Mouse (Mus musculus): ENCODE measurements at regions not wholly inside any gene's neighbourhood (a gene's known extent, or its start where the extent isn't known, plus 50 kb on each side); places are given as distances from the start of the nearest gene placed in this dataset.
A peak's percentile ranks its signal among the peaks of the same experiment; 100 is the strongest.

DNA sequence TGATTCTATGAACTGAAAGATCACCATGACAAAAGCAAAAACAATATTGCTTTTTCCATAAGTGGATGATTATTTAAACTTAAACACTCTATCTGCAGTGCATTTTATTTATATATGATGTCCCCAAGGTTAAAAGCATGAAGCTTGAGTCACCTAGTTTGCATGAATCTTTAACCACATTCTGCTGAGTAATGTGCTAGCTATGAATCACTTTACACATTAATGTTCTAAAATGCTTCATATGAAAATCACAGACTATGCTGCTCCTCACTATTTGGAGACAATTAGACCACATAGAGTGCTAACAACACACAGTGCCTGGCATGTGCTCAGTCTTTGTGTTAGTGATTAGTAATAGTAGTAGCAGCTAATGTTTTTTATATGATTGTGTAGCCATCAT, 185.6 kb upstream of the Cxxc4 start:
- Histone ChIP-seq H3K4me1 (ENCODE audit: control insufficient read depth, insufficient read depth, low read length) (no peaks in the 10 kb centered on the region), H3K27me3 (ENCODE audit: control insufficient read depth, insufficient read depth, low read length) (no peaks in the 10 kb centered on the region), H3K9me3 (ENCODE audit: control insufficient read depth, low read length) (no peaks in the 10 kb centered on the region), H3K4me3 (ENCODE audit: low read length) (no peak overlapping the region), H3K4me2 (replicated peaks; ENCODE audit: low read depth, low read length) (no peak overlapping the region), H3K27ac (ENCODE audit: low read depth, low read length) (no peak overlapping the region), H3K9ac (ENCODE audit: low read depth, low read length) (no peak overlapping the region), H3K36me3 (ENCODE audit: control insufficient read depth, insufficient read depth, low read length) (no peaks in the 10 kb centered on the region)
- ATAC-seq (ENCODE audit: low FRiP score, low TSS enrichment) = no peak

DNA sequence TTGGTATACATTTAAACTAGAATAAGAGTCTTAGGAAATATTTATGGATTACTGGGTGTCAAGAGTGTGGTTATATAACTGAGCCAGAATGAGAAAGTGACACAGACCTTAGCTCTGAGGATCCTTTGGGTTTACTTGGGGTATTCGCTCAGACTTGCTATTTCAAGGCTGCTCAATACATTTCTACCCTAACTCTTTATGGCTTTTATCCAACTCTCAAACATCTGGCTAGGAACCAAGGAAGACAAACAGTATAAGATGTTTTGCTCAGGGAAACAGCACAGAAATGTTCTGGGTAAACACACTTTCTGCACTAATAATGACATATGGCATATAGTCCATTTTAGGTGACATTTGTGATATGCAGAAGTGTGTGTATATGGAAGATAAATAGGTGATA, 153.8 kb upstream of the Cxxc4 start:
- ATAC-seq (ENCODE audit: low FRiP score, low TSS enrichment) = no peak
- no peaks in the 10 kb centered on the region for H3K4me1 ChIP-seq (ENCODE audit: control insufficient read depth, insufficient read depth, low read length)
- H3K36me3 ChIP-seq (ENCODE audit: control insufficient read depth, insufficient read depth, low read length) = no peaks in the 10 kb centered on the region
- H3K4me3 ChIP-seq (ENCODE audit: low read length) = no peak overlapping the region
- H3K27me3 ChIP-seq (ENCODE audit: control insufficient read depth, insufficient read depth, low read length) = no peaks in the 10 kb centered on the region
- 73% methylated on average over 1 of the region's 1 CpGs for WGBS
- no peak overlapping the region for H3K9ac ChIP-seq (ENCODE audit: low read depth, low read length)
- no peak overlapping the region for H3K4me2 ChIP-seq (replicated peaks; ENCODE audit: low read depth, low read length)
- H3K27ac ChIP-seq (ENCODE audit: low read depth, low read length) = no peak overlapping the region
- 0 out of 2 replicates have a peak, but pooled peaks cover 3% of the 10 kb centered on the region for H3K9me3 ChIP-seq (ENCODE audit: control insufficient read depth, low read length)

GRCm38 (mm10) chr3:134099471-134100125, 136.7 kb upstream of the Cxxc4 start:
- Histone ChIP-seq H3K27ac (ENCODE audit: low read depth, low read length) (no peak overlapping the region), H3K27me3 (ENCODE audit: control insufficient read depth, insufficient read depth, low read length) (no peaks in the 10 kb centered on the region), H3K36me3 (ENCODE audit: control insufficient read depth, insufficient read depth, low read length) (no peaks in the 10 kb centered on the region), H3K4me1 (ENCODE audit: control insufficient read depth, insufficient read depth, low read length) (peaks cover 16% of the 10 kb centered on the region; the same call in 1 of the 2 replicates), H3K9ac (ENCODE audit: low read depth, low read length) (no peak overlapping the region), H3K9me3 (ENCODE audit: control insufficient read depth, low read length) (no peaks in the 10 kb centered on the region), H3K4me3 (ENCODE audit: low read length) (no peak overlapping the region), H3K4me2 (replicated peaks; ENCODE audit: low read depth, low read length) (no peak overlapping the region)
- peak; percentile 40; the same call in 1 of the 2 replicates for ATAC-seq (ENCODE audit: low FRiP score, low TSS enrichment)
- WGBS = 63% methylated on average over 3 of the region's 3 CpGs

DNA sequence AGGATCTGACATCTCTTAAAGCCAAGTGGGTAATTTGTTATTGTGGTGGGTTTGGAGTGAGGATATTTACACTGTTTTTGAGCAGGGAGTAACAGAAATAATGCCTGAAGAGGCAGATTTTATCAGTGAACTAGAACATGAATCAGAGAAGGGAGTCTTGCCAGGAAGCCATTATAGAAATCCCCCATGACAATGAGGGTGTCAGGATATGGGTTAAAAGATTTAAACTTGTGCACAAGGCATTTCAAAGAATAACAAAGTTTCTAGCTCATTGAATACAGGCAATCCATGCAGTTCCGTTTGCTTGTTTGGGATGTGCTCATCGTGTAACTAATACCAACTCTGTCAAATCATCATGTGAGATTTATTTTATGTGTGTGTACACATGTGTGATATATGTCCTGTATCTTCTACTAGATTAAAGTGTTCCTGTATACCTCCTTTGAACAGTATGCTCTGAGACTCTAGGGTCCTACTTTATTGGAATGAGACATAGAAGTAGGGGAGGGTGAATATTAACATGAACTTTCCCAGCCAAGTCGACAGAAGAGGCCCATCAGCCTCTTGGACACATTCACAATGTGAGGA, 134.0 kb upstream of the Cxxc4 start:
- no peak overlapping the region for H3K27ac ChIP-seq (ENCODE audit: low read depth, low read length)
- no peak overlapping the region for H3K4me3 ChIP-seq (ENCODE audit: low read length)
- no peaks in the 10 kb centered on the region for H3K9me3 ChIP-seq (ENCODE audit: control insufficient read depth, low read length)
- peaks cover 9% of the 10 kb centered on the region; the same call in 1 of the 2 replicates for H3K4me1 ChIP-seq (ENCODE audit: control insufficient read depth, insufficient read depth, low read length)
- H3K27me3 ChIP-seq (ENCODE audit: control insufficient read depth, insufficient read depth, low read length) = no peaks in the 10 kb centered on the region
- 19% methylated on average over 3 of the region's 3 CpGs for WGBS
- no peak overlapping the region for H3K9ac ChIP-seq (ENCODE audit: low read depth, low read length)
- H3K36me3 ChIP-seq (ENCODE audit: control insufficient read depth, insufficient read depth, low read length) = no peaks in the 10 kb centered on the region
- peak; percentile 59; the same call in 1 of the 2 replicates for ATAC-seq (ENCODE audit: low FRiP score, low TSS enrichment)
- H3K4me2 ChIP-seq (replicated peaks; ENCODE audit: low read depth, low read length) = no peak overlapping the region

DNA sequence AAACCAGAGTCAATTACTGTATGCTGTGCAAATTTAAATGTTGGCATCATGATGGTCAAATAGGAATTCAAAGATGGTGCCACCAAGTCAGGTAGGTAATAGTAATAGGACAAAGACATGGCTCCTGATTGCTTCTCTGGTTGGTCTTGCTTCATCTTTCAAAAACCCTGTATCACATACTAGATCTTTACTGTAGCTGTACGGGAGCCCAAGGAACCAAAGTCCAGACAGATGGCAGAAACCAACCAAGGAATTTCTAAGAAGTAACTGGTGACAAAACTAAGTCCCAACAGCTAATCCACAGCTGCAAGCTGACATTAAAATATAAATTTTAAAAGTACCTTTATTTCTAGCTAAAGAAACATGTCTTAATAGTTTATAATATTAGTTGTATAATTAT, 131.7 kb upstream of the Cxxc4 start:
- no peaks in the 10 kb centered on the region for H3K36me3 ChIP-seq (ENCODE audit: control insufficient read depth, insufficient read depth, low read length)
- H3K27ac ChIP-seq (ENCODE audit: low read depth, low read length) = no peak overlapping the region
- no peaks in the 10 kb centered on the region for H3K9me3 ChIP-seq (ENCODE audit: control insufficient read depth, low read length)

DNA sequence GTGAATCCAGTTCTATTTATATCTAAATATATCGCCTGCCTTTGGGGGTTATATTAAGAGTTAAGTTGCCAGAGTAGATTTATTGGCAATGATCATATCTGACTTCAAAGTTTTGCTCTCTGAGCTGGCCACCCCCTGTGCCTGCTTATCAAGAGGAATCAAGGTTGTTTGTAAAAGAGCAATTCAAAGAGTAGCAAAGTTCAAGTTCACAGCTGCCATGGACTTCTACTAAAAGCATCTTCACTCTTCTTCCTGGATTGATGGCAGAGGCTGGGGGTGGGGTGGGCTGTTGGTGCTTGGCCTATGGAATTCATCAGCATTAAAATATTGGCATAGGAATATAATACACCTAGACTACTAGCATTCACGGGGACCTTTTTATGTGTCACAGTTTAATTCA, 131.2 kb upstream of the Cxxc4 start:
- Histone ChIP-seq H3K9me3 (ENCODE audit: control insufficient read depth, low read length) (no peaks in the 10 kb centered on the region), H3K27ac (ENCODE audit: low read depth, low read length) (no peak overlapping the region), H3K27me3 (ENCODE audit: control insufficient read depth, insufficient read depth, low read length) (no peaks in the 10 kb centered on the region), H3K36me3 (ENCODE audit: control insufficient read depth, insufficient read depth, low read length) (no peaks in the 10 kb centered on the region), H3K4me3 (ENCODE audit: low read length) (no peak overlapping the region), H3K9ac (ENCODE audit: low read depth, low read length) (no peak overlapping the region), H3K4me2 (replicated peaks; ENCODE audit: low read depth, low read length) (no peak overlapping the region), H3K4me1 (ENCODE audit: control insufficient read depth, insufficient read depth, low read length) (peaks cover 3% of the 10 kb centered on the region; the same call in 1 of the 2 replicates)
- WGBS = 69% methylated on average over 2 of the region's 2 CpGs
- 0 out of 2 replicates have a peak, but pooled peaks have one; percentile 10 for ATAC-seq (ENCODE audit: low FRiP score, low TSS enrichment)

More for the DNA sequence above, 131.7 kb upstream of the Cxxc4 start:
- H3K27me3 ChIP-seq (ENCODE audit: control insufficient read depth, insufficient read depth, low read length) = no peaks in the 10 kb centered on the region
- H3K4me1 ChIP-seq (ENCODE audit: control insufficient read depth, insufficient read depth, low read length) = peaks cover 7% of the 10 kb centered on the region; the same call in 1 of the 2 replicates
- ATAC-seq (ENCODE audit: low FRiP score, low TSS enrichment) = no peak
- H3K4me3 ChIP-seq (ENCODE audit: low read length) = no peak overlapping the region
- WGBS = 90% methylated on average over 1 of the region's 1 CpGs
- no peak overlapping the region for H3K9ac ChIP-seq (ENCODE audit: low read depth, low read length)
- H3K4me2 ChIP-seq (replicated peaks; ENCODE audit: low read depth, low read length) = no peak overlapping the region

DNA sequence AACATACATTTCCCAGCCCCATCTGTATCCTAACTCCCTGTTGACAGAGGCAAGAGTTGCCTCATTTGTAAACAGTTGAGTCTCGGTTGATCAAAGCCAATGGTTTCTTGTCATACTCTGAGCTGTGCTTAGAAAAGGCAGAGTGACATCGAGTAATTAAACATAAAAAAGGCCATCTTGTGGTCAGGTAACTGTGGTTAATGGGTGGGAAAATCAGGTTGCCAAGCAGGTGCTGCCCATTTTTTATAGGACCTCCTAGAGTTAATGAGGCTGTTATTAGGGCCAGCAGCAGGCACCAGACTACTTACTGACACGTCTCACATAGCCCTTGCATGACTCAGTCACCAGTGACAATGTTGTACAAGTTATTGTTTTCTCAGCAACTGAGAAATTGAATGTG, 130.7 kb upstream of the Cxxc4 start:
- H3K9ac ChIP-seq (ENCODE audit: low read depth, low read length) = no peak overlapping the region
- H3K4me3 ChIP-seq (ENCODE audit: low read length) = no peak overlapping the region
- H3K27me3 ChIP-seq (ENCODE audit: control insufficient read depth, insufficient read depth, low read length) = no peaks in the 10 kb centered on the region
- 35% methylated on average over 3 of the region's 3 CpGs for WGBS
- H3K27ac ChIP-seq (ENCODE audit: low read depth, low read length) = no peak overlapping the region
- ATAC-seq (ENCODE audit: low FRiP score, low TSS enrichment) = peak; percentile 65
- no peak overlapping the region for H3K4me2 ChIP-seq (replicated peaks; ENCODE audit: low read depth, low read length)
- no peaks in the 10 kb centered on the region for H3K4me1 ChIP-seq (ENCODE audit: control insufficient read depth, insufficient read depth, low read length)
- no peaks in the 10 kb centered on the region for H3K36me3 ChIP-seq (ENCODE audit: control insufficient read depth, insufficient read depth, low read length)
- H3K9me3 ChIP-seq (ENCODE audit: control insufficient read depth, low read length) = no peaks in the 10 kb centered on the region

- Histone ChIP-seq H3K36me3 (ENCODE audit: control insufficient read depth, insufficient read depth, low read length) (no peaks in the 10 kb centered on the region), H3K9me3 (ENCODE audit: control insufficient read depth, low read length) (no peaks in the 10 kb centered on the region), H3K4me1 (ENCODE audit: control insufficient read depth, insufficient read depth, low read length) (no peaks in the 10 kb centered on the region), H3K4me2 (replicated peaks; ENCODE audit: low read depth, low read length) (no peak overlapping the region), H3K4me3 (ENCODE audit: low read length) (no peak overlapping the region), H3K9ac (ENCODE audit: low read depth, low read length) (no peak overlapping the region), H3K27ac (ENCODE audit: low read depth, low read length) (no peak overlapping the region), H3K27me3 (ENCODE audit: control insufficient read depth, insufficient read depth, low read length) (no peaks in the 10 kb centered on the region)
- peak; percentile 94 for ATAC-seq (ENCODE audit: low FRiP score, low TSS enrichment)
- WGBS = 20% methylated on average over 1 of the region's 1 CpGs
These were observed 121.8 kb upstream of the Cxxc4 start for GRCm38 (mm10) chr3:134114501-134114900.

- no peak overlapping the region for H3K4me2 ChIP-seq (replicated peaks; ENCODE audit: low read depth, low read length)
- ATAC-seq (ENCODE audit: low FRiP score, low TSS enrichment) = no peak
- 91% methylated on average over 4 of the region's 4 CpGs for WGBS
These were observed 121.3 kb upstream of the Cxxc4 start for GRCm38 (mm10) chr3:134115007-134115406.

More at GRCm38 (mm10) chr3:134115007-134115406, 121.3 kb upstream of the Cxxc4 start:
- H3K9me3 ChIP-seq (ENCODE audit: control insufficient read depth, low read length) = no peaks in the 10 kb centered on the region
- no peak overlapping the region for H3K27ac ChIP-seq (ENCODE audit: low read depth, low read length)
- no peaks in the 10 kb centered on the region for H3K27me3 ChIP-seq (ENCODE audit: control insufficient read depth, insufficient read depth, low read length)
- H3K4me3 ChIP-seq (ENCODE audit: low read length) = no peak overlapping the region
- no peaks in the 10 kb centered on the region for H3K4me1 ChIP-seq (ENCODE audit: control insufficient read depth, insufficient read depth, low read length)
- no peaks in the 10 kb centered on the region for H3K36me3 ChIP-seq (ENCODE audit: control insufficient read depth, insufficient read depth, low read length)
- H3K9ac ChIP-seq (ENCODE audit: low read depth, low read length) = no peak overlapping the region

All from kidney, embryonic 14.5 days (tissue).